8 mouse cellular contexts compared by ENCODE assay signal in the genomic region with DNA sequence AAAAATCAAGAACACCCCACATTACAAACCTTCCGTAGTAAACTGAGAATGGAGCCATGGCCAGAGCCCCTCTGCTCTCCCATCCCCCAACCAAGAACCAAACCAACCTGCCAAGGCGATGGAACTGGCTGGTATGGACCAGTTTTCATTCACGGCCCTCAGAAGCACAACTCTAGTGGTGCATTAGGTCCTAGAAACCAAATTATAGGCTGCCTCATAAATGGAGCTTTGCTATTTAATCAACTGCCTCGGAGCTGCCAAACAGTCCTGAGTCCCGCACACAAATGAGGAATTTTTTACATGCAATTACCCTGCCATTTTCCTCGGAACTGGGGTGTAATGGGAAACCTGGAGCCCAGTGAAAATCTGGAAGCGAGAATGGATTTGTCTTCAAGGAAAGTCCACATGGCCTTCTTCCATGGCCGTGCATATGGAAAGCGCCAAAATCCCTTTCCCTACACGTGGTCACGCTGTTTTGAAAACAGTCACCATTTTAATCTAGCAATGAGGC. TPM values are rescaled to one million over a fixed set of nuclear protein-coding genes. Genes with fewer than 3 reads are reported as not detected.
DNase-seq lines count a peak whose midpoint lies in the region; ATAC-seq and TF ChIP-seq lines count a peak whose summit lies in the region.

No protein-coding gene starts in this region.

- no peaks in the 10 kb centered on the region for H3K9me3 ChIP-seq in heart, embryonic 14.5 days (ENCODE audit: control insufficient read depth, low read length)
- H3K9me3 ChIP-seq in CH12.LX (replicated peaks; ENCODE audit: low read length), result no peaks in the 10 kb centered on the region
- no peaks in the 10 kb centered on the region for H3K9me3 ChIP-seq in intestine, embryonic 16.5 days (ENCODE audit: control insufficient read depth, low read length)
- H3K9me3 ChIP-seq in neural tube, embryonic 12.5 days, result no peaks in the 10 kb centered on the region

- TF ChIP-seq EP300 in CH12.LX (IDR thresholded peaks at IDR 0.05; ENCODE audit: low read length), result no peak

- H3K4me1 ChIP-seq in heart, embryonic 14.5 days (ENCODE audit: control insufficient read depth in 2 of 2, insufficient read depth in 2 of 2, low read length in 2 of 2), result peaks cover 17% of the 10 kb centered on the region in 2 experiments
- H3K4me1 ChIP-seq in CH12.LX (ENCODE audit: control insufficient read depth in 1 of 2, insufficient read depth in 2 of 2), result peaks cover 6 to 13% of the 10 kb centered on the region in 2 experiments; a peak in 3 of 4 replicates
- peaks cover 17% of the 10 kb centered on the region for H3K4me1 ChIP-seq in intestine, embryonic 16.5 days (ENCODE audit: control insufficient read depth, insufficient read depth, low read length)
- H3K4me1 ChIP-seq in neural tube, embryonic 12.5 days, result peaks cover 17% of the 10 kb centered on the region

- 14% methylated on average over 11 of the region's 11 CpGs for WGBS in heart, embryonic 14.5 days
- WGBS in intestine, embryonic 16.5 days, result 6% methylated on average over 11 of the region's 11 CpGs
- WGBS in neural tube, embryonic 12.5 days, result 2% methylated on average over 11 of the region's 11 CpGs

- no peaks in the 10 kb centered on the region for H3K36me3 ChIP-seq in heart, embryonic 14.5 days (ENCODE audit: control insufficient read depth, insufficient read depth, low read length)
- no peaks in the 10 kb centered on the region for H3K36me3 ChIP-seq in CH12.LX (replicated peaks in 1 of 2; ENCODE audit: control insufficient read depth in 1 of 2, insufficient read depth in 1 of 2, low read length in 1 of 2)
- no peaks in the 10 kb centered on the region for H3K36me3 ChIP-seq in intestine, embryonic 16.5 days (ENCODE audit: control insufficient read depth, insufficient read depth, low read length)
- H3K36me3 ChIP-seq in neural tube, embryonic 12.5 days, result no peaks in the 10 kb centered on the region

- ATAC-seq in heart, embryonic 14.5 days (ENCODE audit: insufficient number of reproducible peaks, insufficient read depth, low FRiP score, low read depth), result no peak
- no peak for ATAC-seq in intestine, embryonic 16.5 days
- ATAC-seq in neural tube, embryonic 12.5 days (ENCODE audit: low FRiP score, low read depth), result no peak

- H3K4me2 ChIP-seq in heart, embryonic 14.5 days (ENCODE audit: low read length), result peak overlapping the region; percentile 97
- H3K4me2 ChIP-seq in CH12.LX (ENCODE audit: insufficient read depth, low read depth, poor library complexity, severe bottlenecking), result peak overlapping the region; percentile 96
- peak overlapping the region; percentile 90 for H3K4me2 ChIP-seq in intestine, embryonic 16.5 days (ENCODE audit: low read depth, low read length)
- peak overlapping the region; percentile 97 for H3K4me2 ChIP-seq in neural tube, embryonic 12.5 days (replicated peaks)

- intact Hi-C loops in gastrocnemius, postnatal 14 days (cut with DNase I; ENCODE audit: low total_unique reads), result loop anchor here (2.0 kb wide), 1 partner anchor 57 kb away; no protein-coding TSS in a partner anchor

- TF ChIP-seq CTCF in CH12.LX (conservative IDR thresholded peaks at IDR 0.05 in 1 of 2, IDR thresholded peaks at IDR 0.05 in 1 of 2; ENCODE audit: low read depth in 2 of 2, low read length in 2 of 2), result no peak

- dilution Hi-C loops in CH12.LX (cut with MboI; ENCODE audit: extremely low pct_ligation_motif_present, extremely low pct_unique_long_range_greater_than_20kb, low sequenced_read_pairs), result no loop called here

- H3K79me2 ChIP-seq in CH12.LX (replicated peaks; ENCODE audit: control insufficient read depth, extremely low read depth, insufficient read depth, poor library complexity, severe bottlenecking), result peaks cover 42% of the 10 kb centered on the region

- H3K9ac ChIP-seq in heart, embryonic 14.5 days (ENCODE audit: low read length), result peak overlapping the region; percentile 96
- H3K9ac ChIP-seq in CH12.LX (ENCODE audit: insufficient read depth, low read depth), result peak overlapping the region; percentile 83
- peak overlapping the region; percentile 98 for H3K9ac ChIP-seq in intestine, embryonic 16.5 days (ENCODE audit: low read depth, low read length)
- peak overlapping the region; percentile 100 for H3K9ac ChIP-seq in neural tube, embryonic 12.5 days

- TF ChIP-seq RAD21 in CH12.LX (IDR thresholded peaks at IDR 0.05; ENCODE audit: low read depth, low read length), result no peak

- no peaks in the 10 kb centered on the region for H3K27me3 ChIP-seq in heart, embryonic 14.5 days (ENCODE audit: control insufficient read depth, insufficient read depth, low read length)
- no peaks in the 10 kb centered on the region for H3K27me3 ChIP-seq in CH12.LX (replicated peaks)
- no peaks in the 10 kb centered on the region for H3K27me3 ChIP-seq in intestine, embryonic 16.5 days (replicated peaks; ENCODE audit: control insufficient read depth, insufficient read depth, low read length)
- H3K27me3 ChIP-seq in neural tube, embryonic 12.5 days (replicated peaks), result no peaks in the 10 kb centered on the region

- H3K27ac ChIP-seq in heart, embryonic 14.5 days (replicated peaks in 1 of 2; ENCODE audit: control insufficient read depth in 1 of 2, insufficient read depth in 1 of 2, low read depth in 2 of 2, low read length in 2 of 2), result peak overlapping the region; percentile 99 to 100
- H3K27ac ChIP-seq in CH12.LX (ENCODE audit: insufficient read depth, low read depth), result peak overlapping the region; percentile 97
- H3K27ac ChIP-seq in intestine, embryonic 16.5 days (ENCODE audit: low read length), result peak overlapping the region; percentile 100
- H3K27ac ChIP-seq in neural tube, embryonic 12.5 days, result peak overlapping the region; percentile 39

- TF ChIP-seq POLR2A in CH12.LX (IDR thresholded peaks at IDR 0.05; ENCODE audit: low read depth, low read length), result no peak

- peak overlapping the region; percentile 59 to 69; a peak in 3 of 4 replicates for H3K4me3 ChIP-seq in heart, embryonic 14.5 days (ENCODE audit: control insufficient read depth in 1 of 2, insufficient read depth in 1 of 2, low read depth in 1 of 2, low read length in 2 of 2)
- H3K4me3 ChIP-seq in CH12.LX (replicated peaks in 1 of 3; ENCODE audit: low read depth in 2 of 3, low read length in 2 of 3, poor library complexity in 1 of 3), result peak overlapping the region; percentile 62 to 82 (median 76)
- H3K4me3 ChIP-seq in intestine, embryonic 16.5 days (ENCODE audit: low read length), result peak overlapping the region; percentile 77
- peak overlapping the region; percentile 54 for H3K4me3 ChIP-seq in neural tube, embryonic 12.5 days

- in situ Hi-C loops in CH12.LX (cut with MboI; ENCODE audit: low pct_ligation_motif_present, low pct_unique_long_range_greater_than_20kb, low sequenced_read_pairs), result loop anchor here (5.0 to 10.0 kb wide), 3 partner anchors 36 to 81 kb away; a partner anchor contains a TSS

- no peak for DNase-seq in heart, adult 18-20 months
- peak; percentile 52 for DNase-seq in CH12.LX (ENCODE audit: extremely low read depth)
- peak; percentile 72 for DNase-seq in embryo, embryonic 10.5 days (ENCODE audit: low spot score)
- no peak for DNase-seq in gastrocnemius, postnatal 14 days
- DNase-seq in ovary, postnatal 10 days (ENCODE audit: low spot score), result no peak

TF ChIP-seq in CH12.LX, 34 proteins besides CTCF, POLR2A, EP300 and RAD21:
- peak; percentile 66; the same call in 1 of the 2 replicates for TF ChIP-seq CHD2 (IDR thresholded peaks at IDR 0.05; ENCODE audit: low read length)
- no peak for TF ChIP-seq POLR2AphosphoS2 (IDR thresholded peaks at IDR 0.05; ENCODE audit: low read depth, low read length)

RNA-seq across cellular contexts. Expression of a gene that starts 0.7 kb away (rescaled TPM):
- 28.1 and 28.2 TPM in 2 replicates for polyA plus RNA-seq in heart, embryonic 14.5 days (2014; fragmentation: Nextera tagmentation; extraction: Ambion mirVana)
- total RNA-seq in heart, adult 18-20 months (2021), result 10 to 100 TPM; 31.3 to 34.9 TPM
- total RNA-seq in CH12.LX (2012; rRNA removed) (17.9 and 19.1 TPM in 2 replicates), CH12.LX (2014; rRNA removed) (4.7 and 6.4 TPM in 2 replicates)
- 36.3 and 47.1 TPM in 2 replicates for polyA plus RNA-seq in CH12.LX (2012; ENCODE audit: insufficient read length, low read depth)
- polyA plus RNA-seq in intestine, embryonic 16.5 days (2015; fragmentation: Nextera tagmentation; extraction: Ambion mirVana), result 17.8 and 18.5 TPM in 2 replicates
- polyA plus RNA-seq in neural tube, embryonic 12.5 days (2016; fragmentation: Nextera tagmentation; extraction: Ambion mirVana), result 41.0 and 42.4 TPM in 2 replicates
- 10 to 100 TPM; 22.3 to 27.3 TPM for total RNA-seq in gastrocnemius, postnatal 14 days (2021)

Comparison
In these comparisons a context has a peak if more than half of its experiments do, and no peak if none do; other contexts are left out.
1. H3K27ac ChIP-seq: peak in every context shown above with its lines; median percentile 100 in intestine, embryonic 16.5 days; 100 in heart, embryonic 14.5 days; 97 in CH12.LX; 39 in neural tube, embryonic 12.5 days.
2. DNase-seq: peak in CH12.LX (single experiment) and embryo, embryonic 10.5 days (single experiment); none in heart, adult 18-20 months (0 of 2), gastrocnemius, postnatal 14 days (single experiment) and ovary, postnatal 10 days (single experiment).
3. Peak in every context shown above with its lines, with median percentiles within 50 percentile points of each other: H3K4me2 ChIP-seq, H3K4me3 ChIP-seq and H3K9ac ChIP-seq.